Mouse (Mus musculus) small intestine, adult 2 months (tissue): ENCODE measurements around the gene Ssu2.

Experiments
- CTCF ChIP-seq: fragments of 200-500 bp; IDR thresholded peaks from 2 replicates; pipeline ENCODE4 v1.5.1; 2012; ENCODE audit warnings: low read depth, mild to moderate bottlenecking, control low read depth, inconsistent platforms, low read length, moderate library complexity, mixed read lengths; ENCODE audit not compliant: insufficient replicate concordance, insufficient read length; ENCODE audit errors: extremely low read depth
- POLR2A ChIP-seq: fragments of 200-500 bp; IDR thresholded peaks from 2 replicates; pipeline ENCODE4 v1.6.1; 2012; ENCODE audit warnings: low read depth, mild to moderate bottlenecking, control low read depth, inconsistent platforms, low read length, moderate library complexity

- TF ChIP-seq POLR2A (no peak), CTCF (no peak)
Measured at GRCm38 (mm10) chr6:112388385-112388784, 562 bp upstream of the Ssu2 start.
